Mouse (Mus musculus): ENCODE data around the gene Mvb12a.

GRCm38 (mm10) chr8:71554001-71554400, 11.3 kb downstream of the Mvb12a start:
- TF ChIP-seq CTCF (conservative IDR thresholded peaks at IDR 0.05 in 1 of 2, IDR thresholded peaks at IDR 0.05 in 1 of 2; ENCODE audit: low read depth in 2 of 2, low read length in 2 of 2), result no peak
- no peak for TF ChIP-seq NELFE (IDR thresholded peaks at IDR 0.05; ENCODE audit: low read depth, low read length)
- TF ChIP-seq POLR2A (IDR thresholded peaks at IDR 0.05; ENCODE audit: low read depth, low read length), result no peak
